Mouse (Mus musculus): ENCODE data around the gene Slitrk6. TPM values are rescaled to one million over a fixed set of nuclear protein-coding genes. Genes with fewer than 3 reads are reported as not detected.

The Slitrk6 gene
- polyA plus RNA-seq (2015; fragmentation: Nextera tagmentation; extraction: Ambion mirVana) = 17.8 and 18.0 TPM in 2 replicates

DNA sequence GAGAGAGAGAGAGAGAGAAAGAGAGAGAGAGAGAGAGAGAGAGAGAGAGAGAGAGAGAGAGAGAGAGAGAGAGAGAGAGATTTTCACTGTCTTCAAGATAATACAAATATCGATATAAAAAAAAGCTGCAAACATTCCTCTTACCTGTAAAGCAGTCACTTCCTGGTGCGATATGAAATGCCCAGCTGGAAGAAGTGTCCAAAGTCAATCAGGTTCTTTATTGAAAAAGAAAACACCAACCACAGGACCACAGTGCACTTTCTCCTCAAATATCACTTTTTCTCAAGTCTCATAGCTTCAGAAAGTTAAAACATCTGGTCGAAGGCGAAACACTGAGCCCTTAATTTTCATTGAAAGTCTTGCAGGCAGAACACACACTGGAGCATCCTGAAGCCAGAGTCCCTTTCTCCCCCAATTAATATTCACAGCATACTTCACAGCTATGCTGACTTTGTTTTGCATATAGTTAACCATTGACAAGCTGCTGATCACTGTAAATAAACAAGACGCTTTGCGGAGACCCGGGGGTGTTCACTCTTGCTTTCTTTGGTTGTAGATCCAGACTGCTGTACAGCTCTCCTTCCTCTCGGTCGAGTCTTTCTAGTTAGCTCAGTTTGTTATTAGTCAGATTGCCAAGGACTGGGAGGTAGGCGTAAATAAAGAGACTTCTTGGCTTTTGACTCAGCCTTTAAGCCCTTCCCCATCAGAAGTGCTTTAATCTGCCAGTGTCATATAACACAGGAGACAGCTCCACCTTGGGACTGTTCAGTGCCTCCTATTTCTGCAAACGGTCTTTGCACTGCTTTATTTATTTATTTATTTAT is at the start of gene Slitrk6:
Gene Slitrk6, minus strand, starts transcription at position 666 of the 824 bp plus-strand sequence.
- H3K4me3 ChIP-seq = peak within 1 kb of the TSS; percentile 42
- peak within 1 kb of the TSS; percentile 60 for H3K27ac ChIP-seq
- peak; percentile 79 for ATAC-seq (ENCODE audit: insufficient number of reproducible peaks, low FRiP score, low TSS enrichment, low read depth)
- WGBS = 14% methylated on average over 11 of the region's 11 CpGs
- H3K9me3 ChIP-seq = no peaks in the 10 kb centered on the region
- H3K4me1 ChIP-seq = no peaks in the 10 kb centered on the region
- H3K4me2 ChIP-seq = peak within 1 kb of the TSS; percentile 42
- H3K9ac ChIP-seq = 0 out of 2 replicates have a peak within 1 kb of the TSS, but pooled peaks have one; percentile 11
- no peaks in the 10 kb centered on the region for H3K27me3 ChIP-seq
- peaks cover 16% of the 10 kb centered on the region for H3K36me3 ChIP-seq

GRCm38 (mm10) chr14:110777546-110777945 is 22.6 kb upstream of the Slitrk6 start:
- no peaks in the 10 kb centered on the region for H3K27me3 ChIP-seq
- no peak overlapping the region for H3K4me3 ChIP-seq
- no peak overlapping the region for H3K4me2 ChIP-seq
- H3K27ac ChIP-seq = no peak overlapping the region
- H3K4me1 ChIP-seq = no peaks in the 10 kb centered on the region
- no peak for ATAC-seq (ENCODE audit: insufficient number of reproducible peaks, low FRiP score, low TSS enrichment, low read depth)
- no peaks in the 10 kb centered on the region for H3K9me3 ChIP-seq
- H3K36me3 ChIP-seq = no peaks in the 10 kb centered on the region
- no peak overlapping the region for H3K9ac ChIP-seq

- Histone ChIP-seq H3K9ac (no peak overlapping the region), H3K4me2 (no peak overlapping the region), H3K9me3 (no peaks in the 10 kb centered on the region), H3K4me3 (no peak overlapping the region), H3K27me3 (no peaks in the 10 kb centered on the region), H3K4me1 (no peaks in the 10 kb centered on the region), H3K36me3 (no peaks in the 10 kb centered on the region), H3K27ac (no peak overlapping the region)
- ATAC-seq (ENCODE audit: insufficient number of reproducible peaks, low FRiP score, low TSS enrichment, low read depth) = no peak
- WGBS = 72% methylated on average over 1 of the region's 1 CpGs
Observed at GRCm38 (mm10) chr14:110770694-110771093, 15.7 kb upstream of the Slitrk6 start.

GRCm38 (mm10) chr14:110762588-110763220 is 7.8 kb upstream of the Slitrk6 start:
- H3K9me3 ChIP-seq = no peaks in the 10 kb centered on the region
- 16% methylated on average over 7 of the region's 7 CpGs for WGBS
- H3K4me3 ChIP-seq = no peak overlapping the region
- H3K4me2 ChIP-seq = no peak overlapping the region
- ATAC-seq (ENCODE audit: insufficient number of reproducible peaks, low FRiP score, low TSS enrichment, low read depth) = no peak
- H3K36me3 ChIP-seq = no peaks in the 10 kb centered on the region
- no peak overlapping the region for H3K9ac ChIP-seq
- no peak overlapping the region for H3K27ac ChIP-seq
- H3K27me3 ChIP-seq = no peaks in the 10 kb centered on the region
- H3K4me1 ChIP-seq = no peaks in the 10 kb centered on the region

GRCm38 (mm10) chr14:110760909-110761308 is 6.0 kb upstream of the Slitrk6 start:
- H3K4me3 ChIP-seq = no peak overlapping the region
- H3K36me3 ChIP-seq = no peaks in the 10 kb centered on the region
- no peaks in the 10 kb centered on the region for H3K4me1 ChIP-seq
- no peaks in the 10 kb centered on the region for H3K27me3 ChIP-seq
- H3K27ac ChIP-seq = no peak overlapping the region
- ATAC-seq (ENCODE audit: insufficient number of reproducible peaks, low FRiP score, low TSS enrichment, low read depth) = no peak
- no peak overlapping the region for H3K4me2 ChIP-seq
- no peaks in the 10 kb centered on the region for H3K9me3 ChIP-seq
- H3K9ac ChIP-seq = no peak overlapping the region
- 56% methylated on average over 1 of the region's 1 CpGs for WGBS

DNA sequence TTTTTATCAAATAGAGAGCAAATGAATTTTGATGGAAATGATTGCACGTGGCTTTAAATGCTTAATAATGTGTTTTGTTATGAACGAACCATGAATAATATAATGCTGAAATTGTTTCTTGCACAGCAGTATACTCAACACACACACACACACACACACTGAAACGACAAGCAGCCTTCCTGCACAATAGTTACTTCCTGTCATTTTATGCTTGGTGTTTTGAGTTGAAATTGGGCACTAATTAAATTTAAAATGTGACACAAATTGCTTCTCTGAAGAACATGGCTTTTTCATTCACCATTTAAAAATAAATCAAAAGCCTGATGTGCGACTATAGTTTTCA is 330 bp upstream of the Slitrk6 start:
- no peak overlapping the region for H3K27ac ChIP-seq
- WGBS = 40% methylated on average over 4 of the region's 4 CpGs

GRCm38 (mm10) chr14:110739861-110740260 is 15.1 kb downstream of the Slitrk6 start:
- Histone ChIP-seq H3K4me1 (no peaks in the 10 kb centered on the region), H3K4me3 (no peak overlapping the region), H3K27me3 (no peaks in the 10 kb centered on the region), H3K9ac (no peak overlapping the region), H3K4me2 (no peak overlapping the region), H3K9me3 (no peaks in the 10 kb centered on the region), H3K36me3 (no peaks in the 10 kb centered on the region), H3K27ac (no peak overlapping the region)
- WGBS = 79% methylated on average over 7 of the region's 7 CpGs
- no peak for ATAC-seq (ENCODE audit: insufficient number of reproducible peaks, low FRiP score, low TSS enrichment, low read depth)

More for the DNA sequence above, 330 bp upstream of the Slitrk6 start:
- H3K4me3 ChIP-seq = peak overlapping the region; percentile 42; the same call in 1 of the 2 replicates
- no peak overlapping the region for H3K9ac ChIP-seq
- H3K27me3 ChIP-seq = no peaks in the 10 kb centered on the region
- no peaks in the 10 kb centered on the region for H3K4me1 ChIP-seq
- peaks cover 11% of the 10 kb centered on the region for H3K36me3 ChIP-seq
- peak overlapping the region; percentile 42; the same call in 1 of the 2 replicates for H3K4me2 ChIP-seq
- no peaks in the 10 kb centered on the region for H3K9me3 ChIP-seq
- ATAC-seq (ENCODE audit: insufficient number of reproducible peaks, low FRiP score, low TSS enrichment, low read depth) = no peak

DNA sequence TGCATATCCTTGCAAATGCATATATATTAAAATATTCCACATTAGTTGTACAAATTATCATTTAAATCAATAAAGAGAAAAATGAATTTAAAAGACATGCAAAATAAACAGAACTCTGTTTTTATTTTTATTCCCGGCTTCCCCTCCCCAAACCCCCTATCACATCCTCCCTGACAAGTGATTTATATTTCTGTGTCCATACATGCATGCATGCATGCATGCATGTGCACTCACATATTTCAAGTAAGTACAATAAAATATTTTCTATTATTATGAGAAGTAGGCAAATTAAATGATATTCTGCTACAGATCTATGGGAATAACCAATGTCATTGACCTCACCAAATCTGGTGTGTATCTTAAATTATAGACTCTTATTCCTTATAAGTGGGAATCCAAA is 15.6 kb downstream of the Slitrk6 start:
- no peaks in the 10 kb centered on the region for H3K36me3 ChIP-seq
- 90% methylated on average over 1 of the region's 1 CpGs for WGBS
- ATAC-seq (ENCODE audit: insufficient number of reproducible peaks, low FRiP score, low TSS enrichment, low read depth) = no peak
- no peaks in the 10 kb centered on the region for H3K27me3 ChIP-seq
- H3K4me3 ChIP-seq = no peak overlapping the region
- no peak overlapping the region for H3K27ac ChIP-seq
- H3K9me3 ChIP-seq = no peaks in the 10 kb centered on the region
- no peaks in the 10 kb centered on the region for H3K4me1 ChIP-seq
- H3K9ac ChIP-seq = no peak overlapping the region
- H3K4me2 ChIP-seq = no peak overlapping the region

GRCm38 (mm10) chr14:110728344-110728910 is 26.5 kb downstream of the Slitrk6 start:
- Histone ChIP-seq H3K4me1 (no peaks in the 10 kb centered on the region), H3K4me3 (no peak overlapping the region), H3K36me3 (no peaks in the 10 kb centered on the region), H3K9me3 (no peaks in the 10 kb centered on the region), H3K4me2 (no peak overlapping the region), H3K27ac (no peak overlapping the region), H3K27me3 (no peaks in the 10 kb centered on the region), H3K9ac (no peak overlapping the region)
- no peak for ATAC-seq (ENCODE audit: insufficient number of reproducible peaks, low FRiP score, low TSS enrichment, low read depth)
- WGBS = 13% methylated on average over 4 of the region's 4 CpGs

GRCm38 (mm10) chr14:110724026-110724576 is 30.8 kb downstream of the Slitrk6 start:
- 17% methylated on average over 2 of the region's 2 CpGs for WGBS
- Histone ChIP-seq H3K9me3 (no peaks in the 10 kb centered on the region), H3K4me3 (no peak overlapping the region), H3K27me3 (no peaks in the 10 kb centered on the region), H3K27ac (no peak overlapping the region), H3K4me1 (no peaks in the 10 kb centered on the region), H3K36me3 (no peaks in the 10 kb centered on the region), H3K4me2 (no peak overlapping the region), H3K9ac (no peak overlapping the region)
- no peak for ATAC-seq (ENCODE audit: insufficient number of reproducible peaks, low FRiP score, low TSS enrichment, low read depth)
